Mouse (Mus musculus) testis, postnatal 14 days (tissue): ENCODE results near the gene Eef1g.

Source experiments
- DNase-seq: peaks from one replicate; pipeline ENCODE4 v3.0.0; 2021; ENCODE audit warnings: low spot score

Gene Eef1g

DNA sequence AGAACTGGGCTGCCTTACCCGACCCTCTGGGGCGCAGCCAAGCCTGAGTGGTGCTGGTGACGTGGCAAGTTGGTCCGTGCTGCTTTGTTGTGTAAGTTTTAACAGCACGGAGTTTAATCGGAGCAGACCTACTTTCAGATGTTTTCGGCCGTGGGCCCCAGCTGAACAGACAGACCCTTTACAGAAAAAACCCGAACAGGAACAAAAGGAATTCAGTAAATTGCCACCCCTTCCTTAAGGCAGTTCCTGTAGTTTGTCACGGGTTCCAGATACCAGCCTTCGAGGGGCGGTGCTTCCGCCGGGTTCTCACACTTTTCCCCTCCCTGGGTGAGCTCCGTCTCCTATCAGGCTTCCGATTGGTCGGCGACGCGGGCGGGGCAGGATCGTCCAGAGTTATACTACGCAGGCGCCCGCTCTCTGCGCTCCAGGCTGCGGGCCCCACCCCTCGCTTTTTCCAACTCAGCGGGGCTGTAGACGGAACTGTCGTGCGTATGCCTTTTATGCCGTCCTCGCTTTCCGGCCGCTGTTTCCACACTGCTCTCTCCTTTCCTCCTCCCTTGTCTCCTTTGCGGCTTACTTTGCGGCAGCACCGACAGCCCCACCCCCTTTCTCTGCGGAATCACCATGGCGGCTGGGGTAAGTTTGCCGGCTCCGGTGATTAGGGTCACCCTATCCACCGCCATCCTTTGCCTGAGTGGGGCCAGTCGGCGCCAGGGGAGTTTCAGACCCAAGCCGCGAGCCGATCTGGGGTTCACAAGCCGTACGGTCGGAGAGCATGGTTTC, at the start of gene Eef1g:
Gene Eef1g (plus strand): TSS at position 452 of the 783 bp plus-strand sequence.
- peak; percentile 99 for DNase-seq

DNA sequence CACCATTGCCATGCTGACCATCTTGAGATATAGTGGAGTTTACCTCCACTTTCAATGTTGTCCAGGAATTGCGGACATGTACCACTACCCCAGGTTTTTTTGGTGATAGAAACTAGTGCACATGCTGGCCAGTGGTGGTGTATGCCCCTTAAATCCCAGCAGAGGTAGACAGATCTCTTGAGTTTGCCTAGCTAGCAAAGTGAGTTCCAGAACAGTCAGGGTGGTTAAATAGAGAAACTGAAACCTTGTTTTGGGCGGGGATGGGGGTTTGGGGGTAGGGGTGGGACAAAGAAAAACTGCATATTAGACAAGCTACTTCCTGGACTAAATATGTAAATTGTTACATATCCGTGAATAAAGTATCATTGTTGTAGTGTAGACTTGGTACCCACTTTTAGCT, 47.8 kb upstream of the Eef1g start:
- DNase-seq: no peak

DNA sequence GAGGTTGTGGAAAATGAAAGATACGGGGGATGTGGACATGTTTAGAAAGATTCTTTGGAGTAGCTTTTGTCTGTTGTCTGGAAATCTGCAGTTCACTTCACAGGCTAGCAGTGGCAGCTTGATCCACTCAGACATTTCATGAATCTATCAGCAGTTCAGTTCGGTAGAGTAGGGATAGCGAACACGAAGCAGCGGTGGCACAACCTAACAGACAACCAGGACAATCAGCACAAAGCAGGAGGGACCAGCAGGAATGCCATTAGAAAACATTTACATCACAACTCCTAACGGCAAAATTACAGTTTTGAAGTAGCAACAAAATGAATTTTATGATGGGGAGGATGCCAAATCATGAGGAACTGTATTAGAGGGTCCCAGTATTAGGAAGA, 47.2 kb upstream of the Eef1g start:
- DNase-seq: no peak

DNA sequence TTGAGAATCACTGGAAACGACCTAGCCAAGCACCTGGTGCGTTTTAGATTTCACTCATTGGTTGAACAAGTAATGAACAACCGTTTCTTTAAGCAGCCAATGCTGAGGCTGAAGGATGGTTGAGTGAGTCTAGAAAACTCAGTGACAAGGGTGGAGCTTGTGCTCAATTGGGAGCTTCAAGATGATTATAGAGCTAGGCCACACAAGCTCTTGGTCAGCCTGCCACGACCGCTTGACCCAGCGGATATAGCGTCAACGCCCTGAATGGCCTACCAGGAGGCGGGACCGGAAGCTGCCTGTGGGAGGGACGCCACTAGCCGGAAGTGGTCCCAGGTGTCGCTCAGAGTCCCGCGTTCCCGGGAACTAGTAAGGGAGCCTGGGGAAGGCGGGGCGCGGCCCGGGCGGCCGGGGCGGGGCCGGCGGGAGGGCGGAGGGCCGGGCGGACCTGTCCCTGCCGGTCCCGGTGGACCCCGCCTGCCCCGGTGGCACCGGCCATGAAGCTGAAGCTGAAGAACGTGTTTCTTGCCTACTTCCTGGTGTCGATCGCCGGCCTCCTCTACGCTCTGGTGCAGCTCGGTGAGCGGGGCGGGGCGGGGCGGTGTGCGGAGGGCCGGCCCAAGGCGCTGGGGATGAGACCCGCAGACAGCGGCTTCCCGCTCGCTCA, 46.6 kb upstream of the Eef1g start, which contains the start of gene B3gat3:
Gene B3gat3 (plus strand): TSS at position 302 of the 664 bp plus-strand sequence.
- DNase-seq: peak; percentile 93

DNA sequence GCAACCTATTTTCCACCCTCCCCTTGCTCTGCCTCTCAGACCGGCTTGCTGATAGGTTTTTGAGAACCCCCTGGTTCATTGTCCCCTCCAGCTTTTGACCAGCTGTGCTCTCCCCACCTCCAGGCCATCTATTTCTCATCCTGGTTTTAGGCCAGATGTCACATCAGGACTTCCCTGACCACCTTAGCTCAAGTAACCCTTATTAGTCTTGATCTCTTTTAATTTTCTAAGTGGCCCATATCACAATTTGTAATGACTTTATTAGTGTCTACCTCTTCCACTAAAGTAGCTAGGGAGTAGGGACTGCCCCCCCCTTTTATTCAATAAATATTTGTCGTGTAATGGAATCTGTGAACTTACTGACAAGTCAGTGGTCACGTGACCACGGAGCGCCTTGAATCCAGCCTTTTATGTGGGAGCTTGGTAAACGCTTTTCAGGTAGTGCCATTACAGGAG, 46.0 kb upstream of the Eef1g start:
- no peak for DNase-seq

DNA sequence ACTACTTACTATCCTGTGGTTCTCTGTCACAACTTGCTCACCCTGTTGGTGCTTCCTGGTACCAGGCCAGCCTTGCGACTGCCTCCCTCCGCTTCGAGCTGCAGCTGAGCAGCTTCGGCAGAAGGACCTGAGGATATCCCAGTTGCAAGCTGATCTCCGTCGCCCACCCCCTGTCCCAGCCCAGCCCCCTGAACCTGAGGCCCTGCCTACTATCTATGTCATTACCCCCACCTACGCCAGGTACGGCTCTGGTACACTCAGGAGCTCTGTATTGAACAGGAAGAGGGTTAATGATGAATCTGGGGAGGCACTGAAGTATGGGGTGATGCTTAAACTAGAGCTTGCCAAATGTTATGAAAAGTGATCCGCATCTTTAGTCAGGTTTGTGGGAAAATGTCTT, 45.1 kb upstream of the Eef1g start:
- DNase-seq: no peak

DNA sequence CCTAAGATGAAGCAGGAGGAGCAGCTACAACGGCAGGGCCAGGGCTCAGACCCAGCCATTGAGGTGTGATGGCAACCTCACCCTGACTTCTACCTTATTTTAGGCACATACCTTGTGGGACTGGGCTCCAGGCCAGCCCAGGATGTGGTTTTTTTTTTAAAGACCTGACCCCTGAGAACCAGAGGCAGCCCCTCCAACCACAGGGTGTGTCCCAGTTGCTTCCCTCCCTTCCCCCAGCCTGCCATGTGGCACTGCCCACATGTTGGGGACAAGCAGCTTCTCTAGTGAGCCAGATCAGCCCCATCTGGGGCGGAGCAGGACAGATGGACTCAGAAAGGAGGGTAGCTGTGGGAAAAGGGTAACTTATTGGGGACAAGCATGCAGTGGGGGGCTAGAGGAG, 40.1 kb upstream of the Eef1g start:
- DNase-seq: no peak

DNA sequence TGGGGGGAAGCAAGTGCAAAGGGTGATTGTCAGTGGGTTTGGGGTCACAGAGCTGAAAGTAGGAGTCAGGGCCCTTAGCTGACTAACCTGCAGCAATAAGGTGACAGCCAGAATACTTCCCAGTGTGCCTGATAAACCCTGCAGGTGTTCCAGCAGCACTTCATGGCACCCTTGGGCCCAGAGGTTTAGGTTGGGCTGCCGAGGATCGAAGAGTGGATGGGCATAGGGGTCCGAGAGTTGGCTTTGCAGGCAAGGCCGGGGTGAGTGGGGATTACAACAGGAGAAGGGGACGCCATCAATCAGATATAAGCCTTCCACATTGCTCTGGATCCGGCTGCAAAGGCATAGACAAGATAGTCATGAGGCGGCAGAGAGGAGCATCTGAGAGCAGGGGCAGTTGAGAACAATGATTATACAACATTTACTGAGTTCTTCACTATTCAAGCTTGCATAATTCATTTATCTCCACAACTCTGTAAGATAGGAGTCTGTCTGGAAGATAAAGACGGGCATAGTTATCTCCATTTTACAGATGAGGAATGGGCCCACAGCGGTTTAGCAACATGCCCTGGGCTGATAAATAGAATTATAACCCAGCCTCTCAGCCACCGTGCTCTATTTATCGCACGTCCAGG, 38.8 kb upstream of the Eef1g start:
- no peak for DNase-seq

DNA sequence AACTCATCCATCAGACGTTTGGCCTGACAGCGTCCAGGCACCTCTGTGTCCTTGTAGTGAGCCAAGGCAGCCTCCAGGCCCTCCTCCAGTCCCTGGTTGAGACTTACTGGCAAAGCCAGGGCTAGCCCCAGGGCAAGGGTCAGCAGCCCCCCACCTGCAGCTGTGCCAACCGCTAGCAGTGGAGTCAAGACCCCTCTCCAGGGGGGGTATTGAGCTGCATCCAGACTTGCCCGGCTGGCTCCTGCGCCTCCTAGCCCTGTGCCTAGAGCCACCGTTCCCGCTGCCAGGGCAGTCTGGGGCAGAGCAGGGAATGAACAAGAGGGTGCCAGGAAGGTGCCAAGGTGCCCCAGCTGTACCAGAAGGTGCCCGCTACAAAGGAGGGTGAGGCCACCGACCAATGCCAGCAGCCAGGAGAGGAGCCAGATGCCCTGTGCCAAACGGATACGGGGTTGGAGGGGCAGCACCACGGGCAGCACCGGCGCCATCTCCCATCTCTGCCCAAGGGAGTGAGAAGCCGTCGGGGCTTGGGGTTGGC, 38.1 kb upstream of the Eef1g start:
- no peak for DNase-seq

DNA sequence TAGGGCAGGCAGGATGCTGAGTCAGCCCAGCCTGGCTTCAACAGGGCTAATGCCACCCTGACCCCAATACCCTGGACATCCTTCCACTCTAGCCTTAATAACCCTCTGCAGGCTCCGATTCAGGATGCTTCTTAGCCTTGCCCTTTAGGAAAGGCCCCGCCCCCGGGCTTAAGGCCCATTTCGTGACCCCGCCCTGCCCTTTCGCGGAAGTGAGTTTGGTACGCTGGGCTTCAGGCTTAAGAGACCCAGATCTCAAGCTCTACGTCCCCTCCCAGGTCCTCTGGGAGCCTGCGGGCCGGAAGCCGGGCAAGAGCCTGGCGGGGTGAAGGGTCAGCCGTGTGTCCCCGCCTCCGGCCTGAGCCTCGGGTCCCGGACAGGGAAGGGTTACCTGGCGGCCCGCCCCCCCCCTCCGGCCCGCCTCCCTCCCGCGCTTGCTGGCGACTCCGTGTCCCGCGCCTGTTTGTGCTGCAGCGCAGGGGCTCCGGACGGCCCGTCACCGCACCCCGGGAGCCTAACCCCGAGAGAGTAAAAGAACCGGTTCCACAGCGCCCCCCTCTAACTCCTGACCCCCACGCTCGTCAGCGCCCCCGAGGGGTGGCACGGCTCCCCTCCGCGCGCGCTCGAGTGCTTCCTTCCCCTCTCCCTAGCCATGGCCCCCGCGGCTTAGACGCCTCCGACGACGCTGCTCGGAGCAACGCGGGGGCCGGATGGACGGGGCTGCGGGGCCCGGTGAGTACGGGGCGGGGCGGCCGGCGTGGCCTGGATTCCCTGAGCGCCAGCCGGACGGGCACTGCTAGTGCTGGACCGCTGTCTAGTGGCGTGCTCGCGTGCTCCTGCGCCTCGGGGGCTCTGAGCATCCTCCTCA, 37.4 kb upstream of the Eef1g start, which contains the start of the genes Rom1 and Eml3:
Gene Rom1 (minus strand): TSS at position 133 of the 865 bp plus-strand sequence.
Gene Eml3 (plus strand): TSS at position 329 of the 865 bp plus-strand sequence.
- peak; percentile 82 for DNase-seq

DNA sequence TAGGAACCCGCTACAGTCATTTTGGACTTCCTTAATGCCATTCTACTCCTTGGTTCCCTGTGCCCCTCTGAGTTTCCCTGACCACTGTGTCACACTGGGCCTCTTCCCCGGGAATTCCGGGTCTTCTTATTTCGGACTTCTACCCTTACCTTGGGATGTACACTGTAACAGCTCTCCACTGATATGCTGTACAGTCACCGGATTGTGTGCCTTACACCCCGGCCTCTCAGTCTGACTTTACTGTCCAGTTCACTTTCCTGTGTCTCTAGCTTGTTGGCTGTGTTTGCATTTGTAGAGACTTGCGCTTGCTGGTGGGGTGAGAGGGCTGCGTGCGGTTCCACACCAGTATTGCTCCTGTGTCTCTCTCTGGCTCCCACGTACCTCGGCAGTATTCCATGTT, 36.7 kb upstream of the Eef1g start:
- no peak for DNase-seq

DNA sequence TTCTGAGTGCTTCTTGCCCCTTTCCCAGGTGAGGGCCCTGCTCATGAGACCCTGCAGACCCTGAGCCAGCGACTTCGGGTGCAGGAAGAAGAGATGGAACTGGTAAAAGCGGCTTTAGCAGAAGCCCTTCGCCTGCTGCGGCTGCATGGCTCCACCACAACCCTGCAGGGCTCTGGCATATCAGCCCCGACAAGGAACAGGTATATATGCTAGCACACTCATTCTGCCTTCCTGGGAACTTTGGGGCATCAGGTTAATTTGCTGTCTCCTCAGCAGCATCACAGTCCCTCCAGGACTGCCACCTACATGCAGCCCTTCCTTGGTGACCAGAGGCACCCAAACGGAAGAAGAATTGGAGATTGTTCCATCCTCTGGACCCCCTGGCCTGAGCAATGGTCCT, 36.1 kb upstream of the Eef1g start:
- no peak for DNase-seq

DNA sequence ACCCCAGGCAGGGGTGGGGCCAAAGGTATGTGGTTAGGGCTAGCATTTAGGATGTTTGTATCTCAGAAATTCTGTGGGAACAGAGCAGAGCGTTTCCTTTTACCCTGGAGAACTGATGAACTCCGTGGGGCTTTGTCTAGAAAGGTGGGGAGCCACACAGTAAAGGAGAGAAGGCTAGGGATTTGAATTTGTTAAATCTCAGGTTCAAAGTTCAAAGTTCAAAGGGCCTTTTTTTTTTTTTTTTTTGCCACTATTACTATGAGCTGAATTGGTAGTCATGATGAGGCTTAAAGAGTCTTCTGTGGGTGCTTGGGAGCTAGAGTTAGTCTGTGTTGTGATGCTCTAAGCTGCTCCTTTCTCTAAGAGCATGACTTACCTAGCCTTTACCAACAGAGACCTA, 30.1 kb upstream of the Eef1g start:
- no peak for DNase-seq

DNA sequence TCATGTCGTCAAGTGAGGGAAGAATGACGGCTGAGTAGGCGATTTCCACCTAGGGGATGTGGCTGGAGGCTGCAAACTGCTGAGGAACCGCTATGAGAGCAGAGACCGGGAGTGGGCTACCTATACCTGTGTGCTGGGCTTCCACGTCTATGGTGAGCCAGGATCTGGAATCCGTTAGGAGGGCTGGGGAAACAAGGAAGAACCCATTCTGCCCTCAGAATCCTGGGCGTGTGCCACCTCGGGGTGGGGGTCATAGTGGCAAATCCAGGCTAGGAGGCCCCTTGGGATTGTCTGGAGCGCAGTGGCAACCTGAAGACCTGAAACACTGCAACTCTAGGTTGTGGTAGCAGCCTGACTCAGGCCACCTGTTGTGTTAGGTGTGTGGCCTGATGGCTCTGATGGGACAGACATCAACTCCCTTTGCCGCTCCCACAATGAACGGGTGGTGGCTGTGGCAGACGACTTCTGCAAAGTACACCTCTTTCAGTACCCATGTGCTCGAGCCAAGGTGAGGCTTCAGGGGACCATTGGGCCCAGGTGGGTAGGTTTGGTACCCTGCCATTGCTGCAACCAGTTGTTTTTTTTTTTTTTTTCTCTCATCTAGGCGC, 26.2 kb upstream of the Eef1g start:
- no peak for DNase-seq

DNA sequence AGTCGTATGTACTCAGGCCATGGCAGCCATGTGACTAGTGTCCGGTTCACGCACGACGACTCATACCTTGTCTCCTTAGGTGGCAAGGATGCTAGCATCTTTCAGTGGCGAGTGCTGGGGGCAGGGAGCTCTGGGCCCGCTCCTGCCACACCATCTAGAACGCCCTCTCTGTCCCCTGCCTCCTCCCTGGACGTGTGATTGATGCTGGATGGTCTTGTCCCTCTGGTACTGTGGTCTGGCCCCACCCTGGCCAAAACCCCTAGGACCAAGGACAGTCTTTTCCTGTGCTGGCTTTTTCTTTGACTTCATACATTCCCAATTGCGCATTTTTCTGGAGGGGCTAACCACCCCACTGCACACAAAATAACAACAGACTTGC, 25.7 kb upstream of the Eef1g start:
- no peak for DNase-seq

DNA sequence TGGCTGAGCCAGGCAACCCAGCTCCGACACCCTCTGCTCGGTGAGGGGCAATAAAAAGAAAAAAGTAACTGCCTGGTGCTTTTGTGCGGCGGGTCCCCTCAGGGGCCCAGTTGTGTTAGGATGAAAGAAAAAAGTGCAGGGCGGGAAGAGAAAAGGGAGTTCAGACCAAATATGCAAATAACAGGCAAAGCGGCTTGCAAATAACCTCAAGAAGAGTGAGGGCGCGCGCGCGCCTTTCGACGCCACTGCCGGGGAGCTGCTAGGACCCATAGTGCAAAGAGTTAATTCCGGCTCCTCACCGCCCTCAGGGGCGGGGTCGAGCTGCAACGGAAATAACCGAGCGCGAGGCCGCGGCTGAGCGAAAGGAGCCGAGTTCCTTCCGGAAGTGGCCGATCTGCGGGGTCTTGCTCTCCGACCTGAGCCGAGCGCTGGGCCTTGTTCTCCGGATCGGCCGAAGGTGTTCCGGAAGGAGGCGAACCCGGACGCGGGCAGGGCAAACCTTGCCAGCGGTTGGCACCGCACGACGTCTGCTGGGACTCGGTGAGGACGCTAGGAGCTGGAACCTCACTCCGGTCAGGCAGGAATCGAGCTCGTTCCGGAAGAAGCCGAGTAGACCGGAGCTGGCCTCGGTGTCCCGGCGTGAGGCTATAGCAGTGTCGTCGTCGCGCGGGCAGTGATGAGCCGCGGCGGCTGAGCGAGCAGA, 25.2 kb upstream of the Eef1g start, which contains the start of gene Mta2:
Gene Mta2 (plus strand): TSS at position 361 of the 703 bp plus-strand sequence.
- DNase-seq: peak; percentile 94

DNA sequence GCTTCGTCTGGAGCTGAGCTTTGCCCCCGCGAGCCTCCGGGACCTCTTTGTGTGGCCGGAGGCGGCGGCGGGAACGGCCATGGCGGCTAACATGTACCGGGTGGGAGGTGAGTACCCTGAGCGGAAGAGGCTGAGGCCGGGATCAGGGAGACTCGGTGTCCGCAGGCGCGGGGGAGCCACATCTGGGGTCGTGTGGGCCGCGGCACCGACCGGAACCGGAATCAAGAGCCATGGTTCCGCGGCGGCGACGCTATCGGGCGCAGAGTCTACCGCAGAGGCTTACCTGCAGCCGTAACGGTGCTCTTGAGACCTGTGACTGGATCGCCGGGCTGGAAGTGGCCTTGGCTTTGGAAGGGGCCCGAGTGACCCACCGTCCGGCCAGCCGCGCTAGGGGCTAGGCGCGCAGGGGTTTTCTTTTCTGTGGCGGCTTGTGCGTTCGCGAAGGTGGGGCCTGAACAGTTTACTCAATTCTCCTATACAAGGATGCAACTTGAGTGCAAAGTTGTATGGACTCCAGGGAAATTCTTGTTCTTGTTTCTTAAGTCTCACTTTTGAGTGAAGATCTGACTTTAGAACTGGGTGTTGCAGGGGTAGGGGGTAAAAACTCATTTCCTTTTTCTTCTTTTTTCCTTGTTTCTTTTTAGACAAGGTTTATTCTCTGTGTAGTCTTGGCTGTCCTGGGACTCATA, 24.4 kb upstream of the Eef1g start:
- peak; percentile 71 for DNase-seq

DNA sequence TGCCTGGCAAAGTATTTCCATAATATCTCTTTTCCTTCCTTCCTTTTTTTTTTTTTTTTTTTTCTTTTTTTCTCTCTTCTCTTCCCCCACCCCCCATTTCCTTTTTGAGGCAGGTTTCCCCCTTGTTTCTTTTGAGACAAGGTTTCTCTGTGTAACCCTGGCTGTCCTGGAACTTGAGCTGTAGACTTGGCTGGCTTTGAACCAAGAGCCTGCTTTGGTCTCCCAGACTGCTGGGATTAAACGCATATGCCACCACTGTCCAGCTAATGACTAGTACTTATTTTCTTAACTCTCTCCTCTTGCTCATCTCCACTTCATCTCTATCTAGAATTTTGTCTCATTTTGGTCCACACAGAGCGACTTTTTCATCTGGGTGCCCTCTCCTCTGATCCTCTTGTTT, 23.8 kb upstream of the Eef1g start:
- no peak for DNase-seq

DNA sequence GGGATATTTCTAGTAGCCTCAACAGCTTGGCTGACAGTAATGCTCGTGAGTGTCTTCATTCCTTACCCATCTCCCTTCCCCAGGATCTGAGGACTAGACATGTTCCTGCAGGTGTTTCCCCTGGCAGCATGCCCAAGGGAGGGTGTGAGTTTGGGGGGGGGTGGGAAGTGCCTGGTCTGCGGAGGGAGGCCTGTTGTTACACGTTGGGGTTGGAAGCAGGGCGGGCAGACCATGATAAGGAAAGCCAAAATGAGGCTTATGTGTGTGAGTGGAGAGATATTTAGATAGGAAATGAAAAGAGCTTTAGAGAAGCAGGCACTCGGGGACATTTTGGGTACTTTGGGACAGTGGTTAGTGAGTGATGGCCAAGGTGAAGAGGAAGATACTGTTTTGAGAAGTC, 22.8 kb upstream of the Eef1g start:
- DNase-seq: no peak

DNA sequence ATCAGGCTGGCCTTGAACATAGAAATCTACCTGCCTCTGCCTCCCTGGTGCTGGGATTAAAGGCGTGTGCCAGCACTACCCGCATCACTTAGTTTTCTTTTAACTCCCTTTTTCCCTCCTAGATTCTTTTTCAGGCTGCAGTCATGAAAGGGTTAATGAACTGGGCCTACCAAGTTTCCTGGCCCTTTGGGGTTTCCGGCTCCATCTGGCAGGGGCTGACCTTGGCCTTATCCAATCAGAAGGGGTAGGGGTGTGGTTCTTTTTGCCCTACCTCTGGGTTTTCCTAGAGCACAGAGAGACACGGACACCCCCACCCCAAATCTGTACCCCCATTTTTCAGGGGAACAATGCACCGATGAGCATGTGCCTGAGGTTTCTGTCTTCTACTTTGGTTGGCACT, 22.1 kb upstream of the Eef1g start:
- DNase-seq: peak; percentile 71
